Mouse (Mus musculus) forebrain, embryonic 11.5 days (tissue): Measurements from ENCODE around the gene Ppp1r37. TPM values are rescaled to one million over a fixed set of nuclear protein-coding genes. Genes with fewer than 3 reads are reported as not detected.
A peak's percentile ranks its signal among the peaks of the same experiment; 100 is the strongest.

Experiments
- ATAC-seq: fragments of 200-750 bp; cut with Nextera tagmentation; replicated peaks from 2 replicates; pipeline ENCODE4 v1.8.0; 2017; ENCODE audit warnings: moderate TSS enrichment; ENCODE audit not compliant: low FRiP score
- DNase-seq: peaks from one replicate; pipeline ENCODE4 v3.0.0-alpha.2; 2017; ENCODE audit warnings: low spot score
- H3K27ac ChIP-seq: fragments of 300-500 bp; sonication (generic); 2 replicates; pipeline ENCODE4 v1.5.1; 2014; ENCODE audit warnings: low read depth, low read length
- H3K27me3 ChIP-seq: fragments of 300-500 bp; sonication (generic); 2 replicates; pipeline ENCODE4 v1.6.1; 2014; ENCODE audit warnings: mild to moderate bottlenecking, low read length, mixed read lengths; ENCODE audit not compliant: control insufficient read depth, insufficient read depth
- H3K36me3 ChIP-seq: fragments of 300-500 bp; sonication (generic); 2 replicates; pipeline ENCODE4 v1.6.1; 2014; ENCODE audit warnings: mild to moderate bottlenecking, low read length, moderate library complexity, mixed read lengths; ENCODE audit not compliant: control insufficient read depth, insufficient read depth
- H3K4me1 ChIP-seq: fragments of 300-500 bp; sonication (generic); replicated peaks from 2 replicates; pipeline ENCODE4 v1.6.1; 2014; ENCODE audit warnings: low read length, mixed read lengths; ENCODE audit not compliant: control insufficient read depth, insufficient read depth
- H3K4me2 ChIP-seq: fragments of 300-500 bp; sonication (generic); 2 replicates; pipeline ENCODE4 v1.6.1; 2014; ENCODE audit warnings: low read depth, mild to moderate bottlenecking, low read length, moderate library complexity, mixed read lengths; ENCODE audit not compliant: severe bottlenecking
- H3K4me3 ChIP-seq: fragments of 300-500 bp; sonication (generic); 2 replicates; pipeline ENCODE4 v1.5.1; 2014; ENCODE audit warnings: low read depth, low read length
- H3K9ac ChIP-seq: fragments of 300-500 bp; sonication (generic); 2 replicates; pipeline ENCODE4 v1.6.1; 2014; ENCODE audit warnings: low read length
- H3K9me3 ChIP-seq: fragments of 300-500 bp; sonication (generic); 2 replicates; pipeline ENCODE4 v1.6.1; 2016; ENCODE audit warnings: low read length, mixed read lengths; ENCODE audit not compliant: control insufficient read depth
- WGBS: fragments of 180-500 bp; shearing (Covaris S2); extraction: QIAGEN DNeasy Blood & Tissue Kit; methylation state at CpG from one replicate; pipeline ENCODE4 v1.1.7; 2014; 5-methylcytosine and 5-hydroxymethylcytosine counted together
- polyA plus RNA-seq: library from polyadenylated mRNA; unstranded; fragments of >200 nt; fragmentation: Nextera tagmentation; extraction: Ambion mirVana; gene quantifications from 2 replicates; pipeline ENCODE4 v1.2.1, GENCODE M21; 2014

Gene Ppp1r37
- polyA plus RNA-seq, 1 experiment from 2014 or later = 5.1 TPM

GRCm38 (mm10) chr7:19540771-19541566, 21.9 kb downstream of the Ppp1r37 start:
- Histone ChIP-seq H3K9ac (no peak overlapping the region), H3K4me1 (peaks cover 8% of the 10 kb centered on the region; the same call in 1 of the 2 replicates), H3K36me3 (no peaks in the 10 kb centered on the region), H3K27me3 (no peaks in the 10 kb centered on the region), H3K27ac (no peak overlapping the region), H3K4me3 (no peak overlapping the region), H3K4me2 (no peak overlapping the region), H3K9me3 (no peaks in the 10 kb centered on the region)
- ATAC-seq (no peak), DNase-seq (no peak)
- WGBS = 94% methylated on average over 2 of the region's 2 CpGs

- Histone ChIP-seq H3K27me3 (no peaks in the 10 kb centered on the region), H3K36me3 (peaks cover 8% of the 10 kb centered on the region; the same call in 1 of the 2 replicates), H3K9ac (no peak overlapping the region), H3K4me2 (no peak overlapping the region), H3K9me3 (no peaks in the 10 kb centered on the region), H3K4me3 (no peak overlapping the region), H3K4me1 (no peaks in the 10 kb centered on the region), H3K27ac (no peak overlapping the region)
- ATAC-seq (no peak), DNase-seq (no peak)
- WGBS = 97% methylated on average over 10 of the region's 10 CpGs
Measured at GRCm38 (mm10) chr7:19534676-19535075, 28.2 kb downstream of the Ppp1r37 start.

- H3K4me1 ChIP-seq = no peaks in the 10 kb centered on the region
- no peak for DNase-seq
- H3K4me2 ChIP-seq = no peak overlapping the region
- no peak overlapping the region for H3K4me3 ChIP-seq
- H3K36me3 ChIP-seq = peaks cover 8% of the 10 kb centered on the region; the same call in 1 of the 2 replicates
- WGBS = 92% methylated on average over 14 of the region's 14 CpGs
- no peak overlapping the region for H3K9ac ChIP-seq
- no peak overlapping the region for H3K27ac ChIP-seq
- H3K27me3 ChIP-seq = no peaks in the 10 kb centered on the region
- ATAC-seq = no peak
- H3K9me3 ChIP-seq = no peaks in the 10 kb centered on the region
Measured at GRCm38 (mm10) chr7:19532240-19532639, 30.6 kb downstream of the Ppp1r37 start.

- Histone ChIP-seq H3K9me3 (no peaks in the 10 kb centered on the region), H3K36me3 (peaks cover 8% of the 10 kb centered on the region; the same call in 1 of the 2 replicates), H3K9ac (no peak overlapping the region), H3K4me3 (no peak overlapping the region), H3K27me3 (no peaks in the 10 kb centered on the region), H3K4me2 (no peak overlapping the region), H3K27ac (no peak overlapping the region), H3K4me1 (no peaks in the 10 kb centered on the region)
- ATAC-seq (no peak), DNase-seq (no peak)
- WGBS = 79% methylated on average over 10 of the region's 10 CpGs
Measured at GRCm38 (mm10) chr7:19531077-19531476, 31.8 kb downstream of the Ppp1r37 start.

- ATAC-seq (no peak), DNase-seq (no peak)
- WGBS = 53% methylated on average over 2 of the region's 2 CpGs
- H3K4me3 ChIP-seq = no peak overlapping the region
- H3K4me1 ChIP-seq = peaks cover 10% of the 10 kb centered on the region
- H3K27me3 ChIP-seq = peaks cover 55% of the 10 kb centered on the region
- no peaks in the 10 kb centered on the region for H3K9me3 ChIP-seq
- no peaks in the 10 kb centered on the region; the same call in 1 of the 2 replicates for H3K36me3 ChIP-seq
- no peak overlapping the region for H3K27ac ChIP-seq
- H3K9ac ChIP-seq = no peak overlapping the region
- H3K4me2 ChIP-seq = no peak overlapping the region
Measured at GRCm38 (mm10) chr7:19525105-19525481, 37.8 kb downstream of the Ppp1r37 start.

GRCm38 (mm10) chr7:19524420-19525104, 38.3 kb downstream of the Ppp1r37 start:
- H3K9me3 ChIP-seq = no peaks in the 10 kb centered on the region
- peak overlapping the region; percentile 34 for H3K4me3 ChIP-seq
- H3K36me3 ChIP-seq = no peaks in the 10 kb centered on the region; the same call in 1 of the 2 replicates
- peak overlapping the region; percentile 41 for H3K9ac ChIP-seq
- no peak overlapping the region for H3K27ac ChIP-seq
- ATAC-seq (peak; percentile 45), DNase-seq (no peak)
- peaks cover 10% of the 10 kb centered on the region for H3K4me1 ChIP-seq
- peaks cover 58% of the 10 kb centered on the region for H3K27me3 ChIP-seq
- WGBS = 12% methylated on average over 24 of the region's 24 CpGs
- peak overlapping the region; percentile 63 for H3K4me2 ChIP-seq

GRCm38 (mm10) chr7:19523757-19524419, 39.0 kb downstream of the Ppp1r37 start:
- peak; percentile 85 for DNase-seq
- peak; percentile 76 for ATAC-seq
- H3K4me2 ChIP-seq = peak overlapping the region; percentile 63
- WGBS = 2% methylated on average over 64 of the region's 64 CpGs
- H3K27me3 ChIP-seq = peaks cover 65% of the 10 kb centered on the region
- peak overlapping the region; percentile 41 for H3K9ac ChIP-seq
- no peak overlapping the region for H3K27ac ChIP-seq
- peak overlapping the region; percentile 34 for H3K4me3 ChIP-seq
- H3K9me3 ChIP-seq = no peaks in the 10 kb centered on the region
- no peaks in the 10 kb centered on the region for H3K36me3 ChIP-seq
- peaks cover 10% of the 10 kb centered on the region for H3K4me1 ChIP-seq

- no peaks in the 10 kb centered on the region for H3K9me3 ChIP-seq
- H3K36me3 ChIP-seq = no peaks in the 10 kb centered on the region
- DNase-seq (no peak), ATAC-seq (0 out of 2 replicates have a peak, but pooled peaks have one; percentile 1)
- H3K27ac ChIP-seq = no peak overlapping the region
- H3K9ac ChIP-seq = no peak overlapping the region
- peak overlapping the region; percentile 63 for H3K4me2 ChIP-seq
- 15% methylated on average over 72 of the region's 72 CpGs for WGBS
- H3K4me1 ChIP-seq = peaks cover 10% of the 10 kb centered on the region
- H3K4me3 ChIP-seq = peak overlapping the region; percentile 34; the same call in 1 of the 2 replicates
- peaks cover 71% of the 10 kb centered on the region for H3K27me3 ChIP-seq
Measured at GRCm38 (mm10) chr7:19523017-19523756, 39.7 kb downstream of the Ppp1r37 start.
